Mouse (Mus musculus) small intestine, adult 10 weeks (tissue): ENCODE results near the gene Timm8a1. TPM values are rescaled to one million over a fixed set of nuclear protein-coding genes. Genes with fewer than 3 reads are reported as not detected.

Experiments used
- polyA plus RNA-seq: library from polyadenylated mRNA; stranded (reverse); fragments of 350-450 nt; fragmentation: Illumina TruSeq; extraction: RNeasy Lipid Tissue Mini Kit (QIAGEN cat#74804); gene quantifications from one replicate; pipeline ENCODE4 v1.2.3, GENCODE M21; 2014; ENCODE audit warnings: low replicate concordance

Gene Timm8a1
- 150 TPM for polyA plus RNA-seq

DNA sequence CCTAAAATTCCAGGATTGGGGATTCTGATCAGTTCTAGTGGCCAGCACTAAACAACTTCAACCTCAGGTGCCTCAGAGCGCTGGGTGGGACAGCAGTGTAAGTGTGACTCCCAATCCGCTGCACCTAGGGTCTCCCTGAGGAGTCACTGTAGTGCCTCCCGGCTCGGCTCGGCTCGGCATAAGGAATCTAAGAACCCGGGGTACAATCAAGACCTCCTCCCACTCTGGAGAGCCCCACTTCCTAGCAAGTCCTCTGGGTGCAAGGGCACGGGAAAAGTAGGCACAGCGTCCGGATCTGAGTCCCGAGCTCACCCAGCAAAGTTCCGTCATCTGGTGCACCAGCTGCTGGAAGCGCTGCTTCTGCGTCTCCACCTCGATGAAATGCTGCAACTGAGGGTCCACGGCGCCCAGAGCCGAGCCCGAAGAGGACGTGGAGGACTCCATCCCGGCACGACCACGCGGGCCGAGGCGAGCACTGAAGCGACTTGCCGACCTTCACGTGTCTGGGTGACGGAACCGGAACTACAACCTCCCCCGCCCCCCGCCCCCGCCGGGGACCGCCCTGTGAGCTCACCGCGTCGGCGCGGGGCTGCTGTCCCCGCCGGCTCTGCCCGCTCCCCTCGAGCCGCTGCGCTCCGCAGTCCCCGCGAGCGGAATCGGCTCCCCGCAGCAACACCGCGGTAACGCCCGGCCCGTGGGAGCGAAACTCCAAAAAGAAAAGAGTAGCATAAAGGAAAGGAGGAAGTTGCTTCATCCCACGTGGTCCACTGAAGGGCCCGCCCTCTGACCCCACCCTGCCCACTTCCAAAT lies at the start of gene Timm8a1:
TSS of gene Timm8a1 (minus strand) at position 721 of the 810 bp plus-strand sequence.

DNA sequence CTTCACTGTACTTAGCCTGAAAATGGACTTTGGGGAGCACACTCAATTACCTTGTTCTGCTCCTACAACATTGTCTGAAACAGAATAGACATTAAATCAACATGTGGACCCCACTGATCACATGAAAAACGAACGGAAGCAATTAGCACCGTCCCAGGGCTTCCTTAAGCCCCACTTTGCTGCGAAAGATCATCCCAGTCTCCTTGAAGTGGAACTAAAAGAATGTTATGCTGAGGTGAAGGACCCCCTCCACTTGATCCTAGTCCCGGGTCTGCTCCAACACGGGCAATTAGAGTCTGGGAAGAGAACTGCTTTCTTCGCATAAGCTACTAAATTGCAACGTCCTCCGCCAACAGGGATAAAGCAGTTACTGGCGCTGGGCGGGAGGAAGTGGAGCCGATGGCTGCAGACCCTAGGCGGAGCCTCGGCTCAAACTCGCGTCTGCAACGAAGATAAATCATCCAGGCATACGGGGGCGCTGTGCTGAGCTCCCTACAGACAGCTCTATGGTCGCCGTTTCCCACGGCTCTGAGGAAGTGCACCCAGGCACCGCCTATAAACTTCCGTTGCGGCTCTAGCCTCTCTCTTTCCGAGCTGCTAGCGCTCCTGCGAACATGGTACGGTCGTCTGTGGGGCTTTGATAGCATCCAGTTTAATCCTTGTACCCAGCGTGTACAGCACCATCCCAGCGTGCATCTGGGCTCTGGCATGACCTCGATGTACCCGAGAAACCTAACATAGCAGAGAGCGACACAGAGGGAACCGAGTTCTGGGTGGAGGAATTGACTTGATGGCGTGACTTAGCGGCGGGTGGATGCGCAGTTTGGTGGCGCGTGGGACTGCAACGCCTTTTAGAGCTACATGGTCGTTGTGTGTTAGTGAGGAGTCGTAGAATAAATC lies 43.7 kb upstream of the Timm8a1 start, which contains the start of gene Rpl36a:
TSS of gene Rpl36a (plus strand) at position 552 of the 900 bp plus-strand sequence.

DNA sequence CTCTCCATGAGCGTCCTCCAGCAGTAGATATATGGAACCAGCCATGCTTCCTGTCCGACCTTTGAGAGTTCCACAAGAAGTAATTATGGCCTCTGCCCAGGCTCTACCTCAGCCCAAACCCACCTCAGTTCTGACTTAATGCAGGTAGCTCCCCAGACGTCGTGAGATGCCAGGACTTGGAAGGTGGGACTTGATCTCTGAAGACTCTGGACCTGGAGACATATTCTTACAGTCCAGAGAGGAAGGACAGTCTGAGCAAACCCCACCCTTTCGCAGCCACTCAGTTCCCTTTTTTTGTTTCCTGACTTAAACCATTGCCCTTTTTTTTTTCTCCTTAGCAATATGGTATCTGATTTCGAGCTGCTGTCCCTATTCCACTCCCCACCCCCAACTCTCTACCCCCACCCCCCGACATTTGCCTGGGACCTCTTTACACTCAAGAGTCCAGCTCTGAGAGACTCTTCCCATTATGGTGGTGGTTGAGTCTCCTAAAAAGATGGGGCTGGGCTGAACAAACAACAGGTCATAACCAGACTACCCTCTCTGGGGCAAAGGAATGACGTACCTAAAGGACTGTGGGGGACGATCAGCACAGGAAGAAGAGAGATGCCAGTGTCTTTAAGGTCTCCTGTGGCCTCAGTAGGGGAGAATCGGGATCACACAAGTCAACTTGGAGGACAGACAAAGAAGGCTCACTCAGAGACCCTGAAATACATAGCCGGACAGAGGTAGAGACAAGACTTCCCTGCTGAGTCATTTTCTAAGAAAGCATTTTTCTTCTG lies 41.4 kb upstream of the Timm8a1 start, which contains the start of gene Btk:
TSS of gene Btk (minus strand) at position 683 of the 782 bp plus-strand sequence.

Other genes starting within 250 kb of the Timm8a1 start
- 2.6 TPM for gene Tmem35a, start 246.6 kb downstream of the Timm8a1 start, polyA plus RNA-seq
- 7.5 TPM for gene Cenpi, start 233.8 kb downstream of the Timm8a1 start, polyA plus RNA-seq
- gene Drp2, start 137.3 kb downstream of the Timm8a1 start, polyA plus RNA-seq: 0.41 TPM
- not detected for gene Taf7l, start 65.4 kb downstream of the Timm8a1 start, polyA plus RNA-seq
- 4.3 TPM for gene Btk, start 41.7 kb upstream of the Timm8a1 start, polyA plus RNA-seq
- 502 TPM for gene Rpl36a, start 43.8 kb upstream of the Timm8a1 start, polyA plus RNA-seq
- gene Gla, start 59.3 kb upstream of the Timm8a1 start, polyA plus RNA-seq: 6.3 TPM
- 181 TPM for gene Hnrnph2, start 59.3 kb upstream of the Timm8a1 start, polyA plus RNA-seq
- 0.93 TPM for gene Armcx4, start 144.7 kb upstream of the Timm8a1 start, polyA plus RNA-seq
- 9.7 TPM for gene Armcx1, start 176.1 kb upstream of the Timm8a1 start, polyA plus RNA-seq
- not detected for gene Armcx6, start 209.6 kb upstream of the Timm8a1 start, polyA plus RNA-seq
- gene Armcx3, start 214.7 kb upstream of the Timm8a1 start, polyA plus RNA-seq: 21.5 TPM